Mouse (Mus musculus) kidney, embryonic 15.5 days (tissue): ENCODE measurements at regions not wholly inside any gene's neighbourhood (a gene's known extent, or its start where the extent isn't known, plus 50 kb on each side); places are given as distances from the start of the nearest gene placed in this dataset.

Experiments used
- ATAC-seq: fragments of 200-750 bp; cut with Nextera tagmentation; replicated peaks from 2 replicates; pipeline ENCODE4 v1.8.0; 2017; ENCODE audit warnings: moderate TSS enrichment; ENCODE audit not compliant: low FRiP score
- H3K27ac ChIP-seq: fragments of 300-500 bp; sonication (generic); 2 replicates; pipeline ENCODE4 v1.5.1; 2015; ENCODE audit warnings: mild to moderate bottlenecking, inconsistent platforms
- H3K27me3 ChIP-seq: fragments of 300-500 bp; sonication (generic); 2 replicates; pipeline ENCODE4 v1.6.1; 2015; ENCODE audit warnings: inconsistent platforms
- H3K36me3 ChIP-seq: fragments of 300-500 bp; sonication (generic); 2 replicates; pipeline ENCODE4 v1.6.1; 2015; ENCODE audit warnings: inconsistent platforms
- H3K4me1 ChIP-seq: fragments of 300-500 bp; sonication (generic); 2 replicates; pipeline ENCODE4 v1.6.1; 2015; ENCODE audit warnings: inconsistent platforms
- H3K4me2 ChIP-seq: fragments of 300-500 bp; sonication (generic); 2 replicates; pipeline ENCODE4 v1.6.1; 2015; ENCODE audit warnings: moderate library complexity, mild to moderate bottlenecking, inconsistent platforms
- H3K4me3 ChIP-seq: fragments of 300-500 bp; sonication (generic); replicated peaks from 2 replicates; pipeline ENCODE4 v1.5.1; 2015; ENCODE audit warnings: mild to moderate bottlenecking, inconsistent platforms
- H3K9ac ChIP-seq: fragments of 300-500 bp; sonication (generic); 2 replicates; pipeline ENCODE4 v1.6.1; 2015; ENCODE audit warnings: mild to moderate bottlenecking, inconsistent platforms
- H3K9me3 ChIP-seq: fragments of 300-500 bp; sonication (generic); replicated peaks from 2 replicates; pipeline ENCODE4 v1.6.1; 2016; ENCODE audit warnings: inconsistent platforms
- WGBS: fragments of 180-500 bp; shearing (Covaris S2); methylation state at CpG from one replicate; pipeline ENCODE4 v1.1.7; 2015; ENCODE audit warnings: mixed read lengths; 5-methylcytosine and 5-hydroxymethylcytosine counted together

DNA sequence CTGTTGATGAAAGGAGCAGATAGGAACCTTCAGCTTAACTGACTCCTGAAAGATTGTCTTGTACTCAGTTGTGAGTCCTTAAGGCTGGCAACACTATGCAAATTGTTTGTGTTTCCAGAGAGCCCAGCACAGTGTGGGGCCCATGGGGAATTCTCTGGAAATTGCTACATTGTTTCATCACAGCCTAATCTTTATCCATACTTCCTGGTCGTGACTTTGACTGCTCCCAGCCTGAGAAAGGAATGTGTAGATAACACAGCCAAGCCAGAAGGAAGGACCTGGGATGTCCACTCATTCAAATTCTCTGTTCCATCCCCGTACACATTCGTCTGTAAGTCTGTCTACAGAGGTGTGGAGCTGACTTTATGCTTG is 134.3 kb upstream of the Cdh4 start:
- H3K9ac ChIP-seq = no peak overlapping the region
- H3K36me3 ChIP-seq = no peaks in the 10 kb centered on the region
- 56% methylated on average over 3 of the region's 3 CpGs for WGBS
- H3K4me2 ChIP-seq = no peak overlapping the region
- no peak for ATAC-seq
- H3K27me3 ChIP-seq = peaks cover 9% of the 10 kb centered on the region; the same call in 1 of the 2 replicates
- H3K4me3 ChIP-seq = no peak overlapping the region
- peaks cover 22% of the 10 kb centered on the region for H3K4me1 ChIP-seq
- H3K9me3 ChIP-seq = no peaks in the 10 kb centered on the region
- no peak overlapping the region for H3K27ac ChIP-seq

DNA sequence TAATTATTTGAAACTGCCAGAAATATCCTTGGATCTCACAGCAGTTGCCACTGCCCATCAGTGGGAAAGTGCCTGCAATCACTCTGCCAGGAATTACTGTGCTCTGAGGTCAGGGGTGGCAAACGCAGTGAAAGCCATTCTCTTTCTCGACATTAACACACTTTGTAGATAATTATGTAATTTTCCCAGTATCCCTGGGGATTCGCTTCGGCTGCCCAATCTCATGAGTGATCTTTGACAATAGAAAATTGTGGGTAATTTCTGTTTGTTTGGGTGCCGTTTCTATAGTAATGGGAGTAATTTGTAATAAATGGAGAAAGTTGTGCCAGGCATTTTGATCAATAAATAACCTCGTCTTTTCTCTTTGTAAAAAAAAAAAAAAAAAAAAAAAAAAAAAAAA is 124.2 kb upstream of the Cdh4 start:
- no peak for ATAC-seq
- 76% methylated on average over 6 of the region's 6 CpGs for WGBS
- Histone ChIP-seq H3K27me3 (no peaks in the 10 kb centered on the region), H3K9ac (no peak overlapping the region), H3K4me3 (no peak overlapping the region), H3K9me3 (no peaks in the 10 kb centered on the region), H3K36me3 (no peaks in the 10 kb centered on the region), H3K4me1 (no peaks in the 10 kb centered on the region), H3K4me2 (no peak overlapping the region), H3K27ac (no peak overlapping the region)

DNA sequence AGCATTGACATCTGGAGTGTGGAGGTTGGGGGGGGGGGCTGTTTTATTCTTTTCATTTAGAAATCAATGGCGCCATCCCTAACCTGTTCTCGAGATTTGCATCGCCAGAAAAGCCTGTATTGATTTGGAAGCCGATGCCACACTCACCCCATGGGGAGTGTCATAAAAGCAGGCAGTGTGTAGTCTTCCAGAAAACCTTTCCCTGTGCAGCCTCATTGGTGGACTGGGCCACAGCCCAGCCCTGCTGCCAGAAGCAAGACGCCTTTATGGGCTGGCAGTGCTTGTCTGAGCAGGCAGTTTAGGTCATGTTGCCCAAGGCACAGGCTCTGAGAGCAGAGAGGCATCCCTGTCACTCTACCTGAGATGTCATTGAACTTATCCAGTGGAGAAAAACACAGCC is 117.0 kb upstream of the Cdh4 start:
- 66% methylated on average over 5 of the region's 5 CpGs for WGBS
- no peak overlapping the region for H3K27ac ChIP-seq
- no peaks in the 10 kb centered on the region for H3K27me3 ChIP-seq
- no peak for ATAC-seq
- no peaks in the 10 kb centered on the region; the same call in 1 of the 2 replicates for H3K9me3 ChIP-seq
- no peak overlapping the region for H3K9ac ChIP-seq
- H3K4me3 ChIP-seq = no peak overlapping the region
- no peak overlapping the region for H3K4me2 ChIP-seq
- 0 out of 2 replicates have a peak, but pooled peaks cover 3% of the 10 kb centered on the region for H3K4me1 ChIP-seq
- no peaks in the 10 kb centered on the region for H3K36me3 ChIP-seq

DNA sequence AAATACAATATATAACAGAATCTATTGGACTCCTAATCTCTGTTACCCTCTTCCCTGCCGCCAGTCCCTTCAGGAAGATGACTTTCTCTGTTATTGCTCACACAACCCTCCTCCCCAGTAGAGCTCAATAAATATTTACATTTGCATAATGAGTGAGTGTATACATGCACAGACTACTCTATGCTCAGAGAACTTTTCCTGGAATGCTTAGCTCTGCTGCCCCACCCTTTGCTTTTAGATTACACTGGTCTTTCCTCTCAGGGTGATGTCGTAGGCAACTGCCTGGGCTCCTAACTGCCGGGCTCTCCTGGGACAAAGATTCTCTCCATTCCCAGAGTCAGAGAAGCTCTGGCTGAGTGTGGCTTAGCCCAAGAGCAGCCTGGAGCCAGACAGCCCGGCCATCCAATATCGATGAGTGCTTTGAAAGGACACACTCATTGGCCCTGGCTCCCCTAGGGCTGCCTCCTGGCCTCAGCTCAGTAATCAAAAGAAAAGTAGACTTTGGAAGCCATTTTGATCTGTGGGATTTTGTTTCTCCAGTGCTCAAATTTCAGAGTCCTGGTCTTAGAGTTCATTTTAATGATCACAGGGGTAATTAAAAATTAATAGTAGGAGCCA is 109.2 kb upstream of the Cdh4 start:
- peak overlapping the region; percentile 34; the same call in 1 of the 2 replicates for H3K27ac ChIP-seq
- peak; percentile 87 for ATAC-seq
- no peaks in the 10 kb centered on the region for H3K27me3 ChIP-seq
- peaks cover 27% of the 10 kb centered on the region for H3K4me1 ChIP-seq
- no peak overlapping the region for H3K4me3 ChIP-seq
- H3K9me3 ChIP-seq = no peaks in the 10 kb centered on the region
- WGBS = 29% methylated on average over 5 of the region's 5 CpGs
- H3K4me2 ChIP-seq = no peak overlapping the region
- H3K36me3 ChIP-seq = no peaks in the 10 kb centered on the region
- no peak overlapping the region for H3K9ac ChIP-seq

DNA sequence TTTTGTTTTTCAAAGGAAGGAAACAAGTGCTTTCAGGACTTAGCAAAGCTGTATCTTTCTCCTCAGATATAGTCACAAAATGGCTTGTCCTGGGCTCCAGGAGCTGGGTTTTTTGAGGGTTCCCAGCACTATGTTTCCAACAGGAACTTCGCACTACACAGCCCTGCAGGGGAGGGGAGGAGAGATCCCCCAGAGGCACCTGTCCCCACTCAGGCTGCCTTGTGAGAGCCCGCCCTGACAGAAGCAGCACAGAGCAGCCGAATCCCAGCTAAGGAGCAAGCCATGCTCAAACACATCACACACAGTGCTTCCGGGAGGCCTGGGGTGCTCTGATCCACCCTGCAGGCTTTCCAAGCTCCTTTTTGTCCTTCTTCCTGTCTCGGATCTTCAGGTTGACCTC is 108.6 kb upstream of the Cdh4 start:
- H3K9ac ChIP-seq = no peak overlapping the region
- H3K27ac ChIP-seq = peak overlapping the region; percentile 70
- no peaks in the 10 kb centered on the region for H3K36me3 ChIP-seq
- H3K27me3 ChIP-seq = no peaks in the 10 kb centered on the region
- 34% methylated on average over 5 of the region's 5 CpGs for WGBS
- no peaks in the 10 kb centered on the region for H3K9me3 ChIP-seq
- H3K4me1 ChIP-seq = peaks cover 27% of the 10 kb centered on the region
- ATAC-seq = 0 out of 2 replicates have a peak, but pooled peaks have one; percentile 62
- no peak overlapping the region for H3K4me2 ChIP-seq
- H3K4me3 ChIP-seq = no peak overlapping the region

DNA sequence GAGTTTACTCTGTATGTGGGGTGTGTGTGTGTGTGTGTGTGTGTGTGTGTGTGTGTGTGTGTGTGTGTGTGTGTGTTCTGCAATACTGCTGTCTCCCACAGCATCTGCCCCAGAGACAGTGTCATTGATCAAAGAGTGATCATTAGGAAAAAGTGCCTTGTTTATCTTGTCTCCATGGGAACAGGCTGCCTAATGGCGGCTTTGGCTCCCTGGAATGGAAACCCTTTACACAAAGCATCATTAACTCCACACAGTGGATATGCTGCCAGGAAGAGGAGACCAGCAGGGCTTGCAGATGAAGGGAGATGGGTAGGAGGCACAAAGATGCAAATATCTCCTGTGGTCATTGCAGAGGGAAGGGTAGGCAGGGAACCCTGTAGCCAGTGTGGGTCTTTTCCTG is 106.0 kb upstream of the Cdh4 start:
- Histone ChIP-seq H3K36me3 (no peaks in the 10 kb centered on the region), H3K27me3 (no peaks in the 10 kb centered on the region), H3K4me1 (peaks cover 23% of the 10 kb centered on the region), H3K27ac (no peak overlapping the region), H3K4me2 (no peak overlapping the region), H3K9me3 (no peaks in the 10 kb centered on the region), H3K9ac (no peak overlapping the region), H3K4me3 (no peak overlapping the region)
- ATAC-seq = no peak
- 21% methylated on average over 1 of the region's 1 CpGs for WGBS

DNA sequence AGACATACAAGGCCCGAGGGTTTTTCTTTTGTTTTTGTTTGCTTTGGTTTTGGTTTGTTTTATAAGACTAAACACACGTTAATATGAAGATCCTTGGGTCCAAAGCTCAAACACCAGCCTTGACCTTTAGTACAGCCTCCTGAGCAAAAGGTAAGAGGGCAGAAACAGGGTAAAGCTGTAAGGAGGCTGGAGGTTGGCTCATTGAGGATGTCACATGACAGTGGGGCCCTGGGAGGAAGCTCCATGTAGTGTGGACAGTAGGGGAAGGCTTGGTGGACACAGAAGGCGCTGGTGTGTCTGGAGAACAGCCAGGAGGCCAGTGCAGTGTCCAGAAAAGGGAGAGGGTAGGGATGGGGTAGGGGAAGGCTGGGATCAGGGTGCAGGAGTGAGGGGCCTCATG is 89.6 kb upstream of the Cdh4 start:
- no peaks in the 10 kb centered on the region for H3K36me3 ChIP-seq
- 68% methylated on average over 3 of the region's 3 CpGs for WGBS
- no peaks in the 10 kb centered on the region for H3K4me1 ChIP-seq
- no peak for ATAC-seq
- H3K9me3 ChIP-seq = no peaks in the 10 kb centered on the region
- no peaks in the 10 kb centered on the region for H3K27me3 ChIP-seq
- H3K9ac ChIP-seq = no peak overlapping the region
- H3K4me2 ChIP-seq = no peak overlapping the region
- H3K27ac ChIP-seq = no peak overlapping the region
- H3K4me3 ChIP-seq = no peak overlapping the region

DNA sequence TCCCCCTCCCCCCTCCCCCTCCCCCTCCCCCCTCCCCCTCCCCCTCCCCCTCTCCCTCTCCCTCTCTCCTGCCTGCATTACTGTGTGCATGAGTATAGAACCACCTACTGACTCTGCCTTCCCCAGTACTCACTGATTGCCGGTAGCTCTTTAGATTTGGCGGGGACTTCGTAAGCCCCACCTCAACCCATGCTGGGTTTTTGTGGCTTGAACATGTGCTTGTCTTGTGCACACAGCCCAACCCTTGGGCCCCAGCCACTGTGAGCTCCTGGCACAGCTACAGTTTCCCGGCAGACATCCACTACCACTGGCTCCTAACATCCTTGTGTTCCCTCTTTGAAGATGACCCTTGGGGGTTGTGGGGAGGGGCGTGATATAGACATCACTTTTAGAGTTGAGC is 87.4 kb upstream of the Cdh4 start:
- ATAC-seq = no peak
- Histone ChIP-seq H3K9ac (no peak overlapping the region), H3K27ac (no peak overlapping the region), H3K9me3 (no peaks in the 10 kb centered on the region), H3K4me1 (no peaks in the 10 kb centered on the region), H3K4me2 (no peak overlapping the region), H3K4me3 (no peak overlapping the region), H3K36me3 (no peaks in the 10 kb centered on the region), H3K27me3 (no peaks in the 10 kb centered on the region)
- WGBS = 84% methylated on average over 5 of the region's 5 CpGs

DNA sequence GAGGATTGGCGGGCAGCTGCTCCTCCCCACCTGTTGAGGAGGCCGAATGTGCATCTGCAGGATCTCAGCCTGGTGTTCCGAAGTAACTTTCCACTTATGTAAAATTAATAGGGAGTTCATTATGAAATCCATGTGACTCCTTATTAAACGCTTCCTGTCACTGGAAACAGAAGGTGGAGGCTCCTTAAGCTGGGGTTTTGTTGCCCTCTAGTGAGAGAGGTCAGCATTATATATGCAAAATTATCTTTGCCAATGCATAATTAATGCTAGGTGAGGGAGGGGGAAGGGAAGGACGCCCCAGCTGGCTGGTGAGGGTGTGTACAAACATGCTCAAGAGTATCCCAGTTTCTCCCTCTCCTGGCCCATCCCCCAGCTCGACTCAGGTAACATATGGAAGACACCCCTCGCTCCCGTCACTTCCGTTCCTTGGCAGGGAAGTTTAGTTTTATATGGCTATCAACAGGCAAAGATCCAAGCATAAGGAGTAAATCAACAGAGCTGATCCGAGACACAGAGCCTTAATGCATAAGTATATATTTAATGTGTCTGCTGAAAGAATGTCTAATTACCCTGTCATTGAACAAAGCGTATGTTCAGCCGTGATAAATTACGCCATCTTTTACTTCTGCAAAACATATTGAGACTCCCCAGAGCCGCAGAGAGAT is 71.2 kb upstream of the Cdh4 start:
- no peak for ATAC-seq
- Histone ChIP-seq H3K27ac (no peak overlapping the region), H3K4me2 (no peak overlapping the region), H3K27me3 (no peaks in the 10 kb centered on the region), H3K36me3 (no peaks in the 10 kb centered on the region), H3K4me1 (no peaks in the 10 kb centered on the region), H3K9me3 (no peaks in the 10 kb centered on the region), H3K4me3 (no peak overlapping the region), H3K9ac (no peak overlapping the region)
- WGBS = 65% methylated on average over 14 of the region's 14 CpGs

DNA sequence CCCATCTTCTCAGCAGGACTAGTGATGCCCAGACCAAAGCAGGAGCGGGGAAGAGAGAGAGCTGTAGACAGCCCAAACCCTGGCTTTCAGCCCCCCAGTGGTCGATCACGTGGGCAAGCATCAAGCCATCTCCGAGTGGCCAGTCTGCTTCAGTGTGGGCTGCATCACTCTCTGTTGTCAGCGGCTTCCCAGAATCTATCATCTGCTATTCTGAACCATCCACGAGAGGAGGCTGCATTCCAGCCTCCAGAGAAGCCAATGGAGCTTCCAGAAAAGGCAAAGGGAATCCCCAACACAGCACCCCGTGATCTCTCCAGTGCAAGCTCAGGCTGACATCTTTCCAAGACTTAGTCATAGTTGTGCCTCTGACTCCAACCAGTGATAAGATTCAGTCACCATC is 70.7 kb upstream of the Cdh4 start:
- H3K4me1 ChIP-seq = no peaks in the 10 kb centered on the region
- ATAC-seq = no peak

DNA sequence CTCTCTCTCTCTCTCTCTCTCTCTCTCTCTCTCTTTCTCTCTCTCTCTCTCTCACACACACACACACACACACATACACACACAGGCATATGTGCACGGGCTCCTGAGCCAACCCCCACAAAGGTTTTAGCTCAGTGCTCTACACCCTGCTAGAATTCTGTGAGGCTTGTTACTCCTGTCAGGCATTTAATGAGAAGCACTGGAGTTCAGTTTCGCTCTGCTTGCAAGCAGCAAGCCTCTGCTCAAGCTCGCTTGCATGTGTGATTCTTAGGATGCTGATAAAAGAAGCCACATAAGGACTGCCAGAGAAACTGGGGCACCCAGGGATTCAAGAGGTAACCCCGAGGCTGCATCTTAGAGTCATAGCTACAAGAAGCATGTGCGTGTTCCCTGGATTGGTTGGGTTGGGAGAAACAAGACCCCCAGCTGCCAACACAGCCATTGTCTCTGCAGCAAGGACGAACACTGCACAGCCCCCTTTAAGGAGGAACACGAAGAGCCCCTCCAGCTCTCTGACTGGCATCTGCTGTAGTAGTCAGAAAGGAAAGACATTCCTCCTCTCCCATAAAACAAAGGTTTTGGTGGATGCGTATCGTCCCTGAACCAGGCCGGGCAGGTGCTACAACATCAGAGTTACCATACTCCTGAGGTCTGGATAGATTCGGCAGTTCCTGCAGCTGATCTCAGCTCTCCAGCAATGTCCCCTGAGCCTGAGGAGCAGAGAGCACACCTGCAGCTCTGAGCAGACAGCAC is 62.4 kb upstream of the Cdh4 start:
- Histone ChIP-seq H3K27me3 (no peaks in the 10 kb centered on the region), H3K4me2 (no peak overlapping the region), H3K9ac (no peak overlapping the region), H3K4me1 (no peaks in the 10 kb centered on the region), H3K9me3 (no peaks in the 10 kb centered on the region), H3K36me3 (no peaks in the 10 kb centered on the region), H3K27ac (no peak overlapping the region), H3K4me3 (no peak overlapping the region)
- WGBS = 60% methylated on average over 11 of the region's 11 CpGs
- ATAC-seq = no peak

More for the DNA sequence above, 70.7 kb upstream of the Cdh4 start:
- Histone ChIP-seq H3K9me3 (no peaks in the 10 kb centered on the region), H3K9ac (no peak overlapping the region), H3K36me3 (no peaks in the 10 kb centered on the region), H3K4me2 (no peak overlapping the region), H3K27me3 (no peaks in the 10 kb centered on the region), H3K27ac (no peak overlapping the region), H3K4me3 (no peak overlapping the region)
- WGBS = 66% methylated on average over 7 of the region's 7 CpGs

DNA sequence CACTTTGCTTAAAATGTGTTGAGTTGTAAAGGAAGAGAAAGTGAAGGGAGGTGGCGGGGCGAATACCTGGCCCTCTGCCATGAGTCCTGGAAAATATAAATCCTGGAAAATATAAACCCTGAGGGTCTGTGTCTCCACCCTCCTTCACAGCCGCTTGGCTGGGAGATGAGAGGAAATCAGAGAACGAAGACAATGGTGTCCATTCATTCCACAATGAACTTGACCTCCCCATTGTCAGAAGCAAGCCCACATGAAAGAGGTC is 61.9 kb upstream of the Cdh4 start:
- Histone ChIP-seq H3K27ac (no peak overlapping the region), H3K36me3 (no peaks in the 10 kb centered on the region), H3K9me3 (no peaks in the 10 kb centered on the region), H3K4me2 (no peak overlapping the region), H3K4me3 (no peak overlapping the region), H3K27me3 (no peaks in the 10 kb centered on the region), H3K9ac (no peak overlapping the region), H3K4me1 (no peaks in the 10 kb centered on the region)
- 58% methylated on average over 4 of the region's 4 CpGs for WGBS
- ATAC-seq = no peak
